Mouse (Mus musculus) midbrain, embryonic 15.5 days (tissue): ENCODE results near the gene Sin3b. TPM values are rescaled to one million over a fixed set of nuclear protein-coding genes. Genes with fewer than 3 reads are reported as not detected.
A peak's percentile ranks its signal among the peaks of the same experiment; 100 is the strongest.

ENCODE experiments used
- ATAC-seq: fragments of 200-750 bp; cut with Nextera tagmentation; replicated peaks from 2 replicates; pipeline ENCODE4 v1.8.0; 2017; ENCODE audit warnings: moderate TSS enrichment
- H3K27ac ChIP-seq: fragments of 300-500 bp; sonication (generic); 2 replicates; pipeline ENCODE4 v1.5.1; 2015; ENCODE audit warnings: mild to moderate bottlenecking, inconsistent platforms
- H3K27me3 ChIP-seq: fragments of 300-500 bp; sonication (generic); replicated peaks from 2 replicates; pipeline ENCODE4 v1.6.1; 2015; ENCODE audit warnings: inconsistent platforms
- H3K36me3 ChIP-seq: fragments of 300-500 bp; sonication (generic); replicated peaks from 2 replicates; pipeline ENCODE4 v1.6.1; 2015; ENCODE audit warnings: inconsistent platforms
- H3K4me1 ChIP-seq: fragments of 300-500 bp; sonication (generic); 2 replicates; pipeline ENCODE4 v1.6.1; 2015; ENCODE audit warnings: inconsistent platforms
- H3K4me2 ChIP-seq: fragments of 300-500 bp; sonication (generic); 2 replicates; pipeline ENCODE4 v1.6.1; 2015; ENCODE audit warnings: inconsistent platforms, mild to moderate bottlenecking, moderate library complexity
- H3K4me3 ChIP-seq: fragments of 300-500 bp; sonication (generic); 2 replicates; pipeline ENCODE4 v1.5.1; 2015; ENCODE audit warnings: mild to moderate bottlenecking, inconsistent platforms
- H3K9ac ChIP-seq: fragments of 300-500 bp; sonication (generic); 2 replicates; pipeline ENCODE4 v1.6.1; 2015; ENCODE audit warnings: mild to moderate bottlenecking, inconsistent platforms
- H3K9me3 ChIP-seq: fragments of 300-500 bp; sonication (generic); 2 replicates; pipeline ENCODE4 v1.6.1; 2016; ENCODE audit warnings: inconsistent platforms
- WGBS: fragments of 180-500 bp; shearing (Covaris S2); methylation state at CpG from one replicate; pipeline ENCODE4 v1.1.7; 2015; ENCODE audit warnings: mixed read lengths; 5-methylcytosine and 5-hydroxymethylcytosine counted together
- polyA plus RNA-seq: library from polyadenylated mRNA; unstranded; fragments of >200 nt; fragmentation: Nextera tagmentation; extraction: Ambion mirVana; gene quantifications from 2 replicates; pipeline ENCODE4 v1.2.1, GENCODE M21; 2015

Gene Sin3b
- polyA plus RNA-seq, 1 experiment from 2014 or later: 180 TPM

- H3K4me1 ChIP-seq: peaks cover 11% of the 10 kb centered on the region
- no peak overlapping the region for H3K9ac ChIP-seq
- no peaks in the 10 kb centered on the region for H3K27me3 ChIP-seq
- H3K4me3 ChIP-seq: no peak overlapping the region
- ATAC-seq: no peak
- H3K9me3 ChIP-seq: no peaks in the 10 kb centered on the region
- no peak overlapping the region for H3K4me2 ChIP-seq
- H3K27ac ChIP-seq: no peak overlapping the region
- peaks cover 6% of the 10 kb centered on the region for H3K36me3 ChIP-seq
- 19% methylated on average over 1 of the region's 1 CpGs for WGBS
Measured at GRCm38 (mm10) chr8:72720541-72720940, 2.5 kb upstream of the Sin3b start.

- Histone ChIP-seq H3K9ac (peak overlapping the region; percentile 84), H3K4me2 (peak overlapping the region; percentile 91), H3K4me3 (peak overlapping the region; percentile 80), H3K9me3 (no peaks in the 10 kb centered on the region), H3K27me3 (no peaks in the 10 kb centered on the region), H3K4me1 (peaks cover 17% of the 10 kb centered on the region), H3K27ac (peak overlapping the region; percentile 67; the same call in 1 of the 2 replicates), H3K36me3 (peaks cover 26% of the 10 kb centered on the region)
- under 1% methylated on average over 30 of the region's 30 CpGs for WGBS
- ATAC-seq: peak; percentile 55
Measured at GRCm38 (mm10) chr8:72723651-72724001, 541 bp downstream of the Sin3b start.

DNA sequence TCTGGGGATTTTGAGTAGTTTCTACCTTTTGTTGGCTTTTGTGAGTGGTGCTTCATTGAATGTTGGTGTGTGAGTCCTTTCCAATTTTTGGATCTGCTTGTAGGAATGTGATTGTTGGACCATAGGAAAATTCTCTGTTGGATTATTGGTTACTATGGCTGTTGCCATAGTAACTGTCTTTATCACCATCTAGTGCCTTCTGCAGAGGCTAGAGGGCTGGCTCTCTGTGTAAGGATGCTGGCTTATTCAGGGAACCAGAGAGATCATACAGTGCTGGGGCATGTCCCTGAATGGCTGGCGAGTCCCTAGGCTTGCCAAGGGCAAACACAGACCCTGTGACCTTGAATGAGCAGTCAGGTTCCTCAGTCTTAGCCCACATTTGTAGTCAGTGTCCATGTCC, 5.6 kb downstream of the Sin3b start:
- Histone ChIP-seq H3K4me2 (no peak overlapping the region), H3K36me3 (peaks cover 70% of the 10 kb centered on the region), H3K4me1 (peaks cover 22% of the 10 kb centered on the region), H3K9me3 (no peaks in the 10 kb centered on the region), H3K27ac (no peak overlapping the region), H3K4me3 (no peak overlapping the region), H3K9ac (no peak overlapping the region), H3K27me3 (no peaks in the 10 kb centered on the region)
- WGBS: 68% methylated on average over 1 of the region's 1 CpGs
- ATAC-seq: peak; percentile 24; the same call in 1 of the 2 replicates

DNA sequence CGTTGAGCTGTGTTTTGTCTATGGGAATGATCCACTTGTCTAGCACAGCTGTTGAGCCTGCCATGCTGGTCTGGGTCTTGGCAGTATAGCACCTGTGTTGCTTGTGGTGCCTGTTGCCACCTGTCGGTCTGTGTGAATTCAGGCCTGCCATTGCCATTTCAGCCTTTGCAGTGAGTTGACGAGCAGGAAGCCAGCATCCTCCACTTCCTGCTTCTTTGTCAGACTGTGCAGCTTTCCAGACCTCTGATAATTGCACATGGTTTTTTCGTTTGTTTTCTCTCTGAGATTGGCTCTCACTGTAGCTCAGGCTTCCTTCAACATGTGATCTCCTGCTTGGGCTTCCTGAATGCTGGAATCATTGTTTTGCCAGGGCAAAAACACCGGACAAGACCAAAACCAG, 11.9 kb downstream of the Sin3b start:
- Histone ChIP-seq H3K4me1 (no peaks in the 10 kb centered on the region), H3K27me3 (no peaks in the 10 kb centered on the region), H3K4me2 (no peak overlapping the region), H3K9me3 (no peaks in the 10 kb centered on the region), H3K4me3 (no peak overlapping the region), H3K27ac (no peak overlapping the region), H3K9ac (no peak overlapping the region), H3K36me3 (peaks cover 80% of the 10 kb centered on the region)
- 92% methylated on average over 5 of the region's 5 CpGs for WGBS
- no peak for ATAC-seq

- no peak overlapping the region for H3K4me2 ChIP-seq
Measured at GRCm38 (mm10) chr8:72736868-72737267, 13.8 kb downstream of the Sin3b start.

GRCm38 (mm10) chr8:72746061-72746460, 23.0 kb downstream of the Sin3b start:
- H3K4me1 ChIP-seq: no peaks in the 10 kb centered on the region
- H3K36me3 ChIP-seq: peaks cover 84% of the 10 kb centered on the region
- no peaks in the 10 kb centered on the region for H3K27me3 ChIP-seq
- 45% methylated on average over 5 of the region's 5 CpGs for WGBS
- no peak overlapping the region for H3K4me2 ChIP-seq
- peak; percentile 55 for ATAC-seq
- H3K9ac ChIP-seq: no peak overlapping the region
- no peak overlapping the region for H3K4me3 ChIP-seq
- H3K9me3 ChIP-seq: no peaks in the 10 kb centered on the region
- no peak overlapping the region for H3K27ac ChIP-seq

More at GRCm38 (mm10) chr8:72736868-72737267, 13.8 kb downstream of the Sin3b start:
- H3K36me3 ChIP-seq: peaks cover 76% of the 10 kb centered on the region
- no peaks in the 10 kb centered on the region for H3K27me3 ChIP-seq
- no peak overlapping the region for H3K4me3 ChIP-seq
- no peak overlapping the region for H3K9ac ChIP-seq
- ATAC-seq: no peak
- no peaks in the 10 kb centered on the region for H3K9me3 ChIP-seq
- H3K27ac ChIP-seq: no peak overlapping the region
- no peaks in the 10 kb centered on the region for H3K4me1 ChIP-seq

- Histone ChIP-seq H3K36me3 (peaks cover 87% of the 10 kb centered on the region), H3K9ac (no peak overlapping the region), H3K4me3 (no peak overlapping the region), H3K9me3 (no peaks in the 10 kb centered on the region), H3K27ac (no peak overlapping the region), H3K4me2 (no peak overlapping the region), H3K4me1 (no peaks in the 10 kb centered on the region), H3K27me3 (no peaks in the 10 kb centered on the region)
- 94% methylated on average over 26 of the region's 26 CpGs for WGBS
- no peak for ATAC-seq
Measured at GRCm38 (mm10) chr8:72749846-72750245, 26.8 kb downstream of the Sin3b start.

- WGBS: 96% methylated on average over 6 of the region's 6 CpGs
- Histone ChIP-seq H3K9me3 (no peaks in the 10 kb centered on the region), H3K4me1 (no peaks in the 10 kb centered on the region)
Measured at GRCm38 (mm10) chr8:72750266-72750665, 27.2 kb downstream of the Sin3b start.

DNA sequence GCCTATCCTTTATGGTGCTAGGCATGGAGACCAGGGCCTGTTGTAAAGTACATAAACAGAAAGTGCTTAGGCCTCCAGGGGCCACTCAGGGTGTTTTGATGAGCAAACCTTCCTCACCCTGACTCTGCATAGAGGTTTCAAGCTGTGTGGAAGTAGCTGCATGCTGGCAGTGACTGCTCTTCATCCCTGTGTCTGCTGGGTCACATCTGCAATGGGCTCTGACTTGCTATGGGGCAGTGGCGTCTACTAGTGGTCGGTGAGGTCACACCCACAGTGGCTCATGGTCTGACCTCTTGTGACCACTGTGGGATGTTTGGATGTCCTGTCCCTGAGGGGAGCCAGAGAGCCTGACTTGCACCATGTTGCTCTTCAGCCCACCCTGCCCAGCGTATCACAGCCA, 28.0 kb downstream of the Sin3b start:
- no peak overlapping the region for H3K27ac ChIP-seq
- H3K9me3 ChIP-seq: no peaks in the 10 kb centered on the region
- H3K4me2 ChIP-seq: no peak overlapping the region
- 87% methylated on average over 3 of the region's 3 CpGs for WGBS
- no peaks in the 10 kb centered on the region for H3K4me1 ChIP-seq
- no peaks in the 10 kb centered on the region for H3K27me3 ChIP-seq
- ATAC-seq: no peak
- H3K4me3 ChIP-seq: no peak overlapping the region
- H3K9ac ChIP-seq: no peak overlapping the region
- H3K36me3 ChIP-seq: peaks cover 83% of the 10 kb centered on the region

More at GRCm38 (mm10) chr8:72750266-72750665, 27.2 kb downstream of the Sin3b start:
- H3K4me2 ChIP-seq: no peak overlapping the region
- no peak overlapping the region for H3K27ac ChIP-seq
- ATAC-seq: no peak
- peaks cover 83% of the 10 kb centered on the region for H3K36me3 ChIP-seq
- H3K9ac ChIP-seq: no peak overlapping the region
- no peaks in the 10 kb centered on the region for H3K27me3 ChIP-seq
- H3K4me3 ChIP-seq: no peak overlapping the region

- Histone ChIP-seq H3K4me2 (no peak overlapping the region), H3K9me3 (no peaks in the 10 kb centered on the region), H3K4me1 (no peaks in the 10 kb centered on the region), H3K9ac (no peak overlapping the region), H3K27ac (no peak overlapping the region), H3K27me3 (no peaks in the 10 kb centered on the region), H3K4me3 (no peak overlapping the region), H3K36me3 (peaks cover 83% of the 10 kb centered on the region)
- WGBS: 82% methylated on average over 3 of the region's 3 CpGs
- no peak for ATAC-seq
Measured at GRCm38 (mm10) chr8:72752289-72752688, 29.2 kb downstream of the Sin3b start.

GRCm38 (mm10) chr8:72753165-72753564, 30.1 kb downstream of the Sin3b start:
- Histone ChIP-seq H3K9me3 (no peaks in the 10 kb centered on the region), H3K36me3 (peaks cover 77% of the 10 kb centered on the region), H3K9ac (no peak overlapping the region), H3K4me3 (no peak overlapping the region), H3K4me1 (no peaks in the 10 kb centered on the region), H3K27ac (no peak overlapping the region), H3K27me3 (no peaks in the 10 kb centered on the region), H3K4me2 (no peak overlapping the region)
- 98% methylated on average over 9 of the region's 9 CpGs for WGBS
- ATAC-seq: no peak

GRCm38 (mm10) chr8:72753781-72754180, 30.7 kb downstream of the Sin3b start:
- no peak overlapping the region for H3K4me3 ChIP-seq
- no peaks in the 10 kb centered on the region for H3K27me3 ChIP-seq
- 97% methylated on average over 2 of the region's 2 CpGs for WGBS
- no peaks in the 10 kb centered on the region for H3K4me1 ChIP-seq
- ATAC-seq: no peak
- H3K4me2 ChIP-seq: no peak overlapping the region
- peaks cover 70% of the 10 kb centered on the region for H3K36me3 ChIP-seq
- H3K9ac ChIP-seq: no peak overlapping the region
- H3K9me3 ChIP-seq: no peaks in the 10 kb centered on the region
- H3K27ac ChIP-seq: no peak overlapping the region

DNA sequence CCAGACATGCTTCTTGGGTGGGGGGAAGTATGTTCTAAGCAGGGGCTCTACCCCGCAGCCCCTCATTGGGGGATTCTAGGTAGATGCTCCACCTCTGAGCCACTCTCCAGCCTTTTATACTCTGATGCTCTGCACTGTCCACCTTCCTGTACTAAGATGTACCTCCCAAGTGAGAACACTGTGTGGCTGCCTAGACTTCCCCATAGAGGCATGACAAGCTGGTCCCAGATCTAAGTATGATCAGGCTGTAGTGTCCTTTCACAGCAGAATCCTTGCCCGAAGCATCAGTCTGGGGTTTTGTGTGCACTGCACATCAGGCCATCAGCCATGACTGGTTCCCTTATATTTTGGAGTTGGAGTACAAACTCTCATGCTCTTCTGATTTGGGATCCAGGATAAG, 32.9 kb downstream of the Sin3b start:
- Histone ChIP-seq H3K4me3 (no peak overlapping the region), H3K4me2 (no peak overlapping the region), H3K4me1 (no peaks in the 10 kb centered on the region), H3K27me3 (no peaks in the 10 kb centered on the region), H3K36me3 (peaks cover 48% of the 10 kb centered on the region), H3K27ac (no peak overlapping the region), H3K9me3 (no peaks in the 10 kb centered on the region), H3K9ac (no peak overlapping the region)
- WGBS: 91% methylated on average over 2 of the region's 2 CpGs
- ATAC-seq: no peak
